ENCODE assay signal across 9 mouse cellular contexts in the genomic region with DNA sequence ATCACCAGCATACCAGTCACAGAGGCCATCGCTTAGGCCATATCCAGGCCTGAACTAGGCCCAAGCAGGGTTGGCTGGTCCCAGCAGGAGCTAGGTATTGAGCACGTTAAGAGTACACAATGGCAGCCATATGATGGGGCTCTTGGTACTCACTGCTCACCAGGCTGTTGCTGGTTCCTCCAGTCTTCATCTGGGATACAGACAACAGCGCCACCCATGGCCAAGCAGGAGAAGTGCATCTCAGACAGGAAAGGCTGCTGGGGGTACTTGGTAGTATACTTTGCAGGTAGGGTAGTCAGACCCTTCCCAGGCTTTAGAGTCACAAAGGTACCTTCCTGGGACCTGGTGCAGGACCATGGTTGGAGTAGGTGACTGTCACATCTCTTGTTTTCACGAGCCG.
A peak's percentile ranks its signal among the peaks of the same experiment; 100 is the strongest.
DNase-seq lines count a peak whose midpoint lies in the region; ATAC-seq and TF ChIP-seq lines count a peak whose summit lies in the region.
"Had no signal": no experiment of that assay in that cellular context is flagged by ENCODE, and none has a peak within 500 bp of the region (broad histone marks: within the 10 kb centered on the region; RNA-seq: fewer than 3 reads in every experiment).

No protein-coding gene starts in this region.

- H3K79me3 ChIP-seq in C2C12 (ENCODE audit: low read depth): no peaks in the 10 kb centered on the region

- H3ac ChIP-seq in C2C12 (ENCODE audit: control insufficient read depth, insufficient read length, low read depth): no peak overlapping the region

- H3K4me2 ChIP-seq in heart, postnatal 0 days (ENCODE audit: low read depth, low read length): no peak overlapping the region
- no peak overlapping the region for H3K4me2 ChIP-seq in heart, embryonic 11.5 days

- no peak overlapping the region for H3K27ac ChIP-seq in heart, postnatal 0 days (ENCODE audit: low read depth)
- no peak overlapping the region for H3K27ac ChIP-seq in heart, embryonic 11.5 days (ENCODE audit: low read depth, low read length)

- 76% methylated on average over 5 of the region's 5 CpGs for WGBS in heart, postnatal 0 days
- 67% methylated on average over 5 of the region's 5 CpGs for WGBS in heart, embryonic 11.5 days (ENCODE audit: insufficient replicate concordance)

- H3K4me3 ChIP-seq in heart, postnatal 0 days (ENCODE audit: low read depth, low read length): no peak overlapping the region
- H3K4me3 ChIP-seq in heart, embryonic 11.5 days (ENCODE audit: low read depth, low read length): no peak overlapping the region
- no peak overlapping the region for H3K4me3 ChIP-seq in C2C12 (ENCODE audit: insufficient read depth, poor library complexity, severe bottlenecking)

- H3K27me3 ChIP-seq in heart, postnatal 0 days (ENCODE audit: control insufficient read depth, insufficient read depth, low read length): no peaks in the 10 kb centered on the region
- H3K27me3 ChIP-seq in heart, embryonic 11.5 days (ENCODE audit: control insufficient read depth, insufficient read depth, low read length): 0 out of 2 replicates have a peak, but pooled peaks cover 2% of the 10 kb centered on the region
- no peaks in the 10 kb centered on the region for H3K27me3 ChIP-seq in C2C12 (ENCODE audit: control insufficient read depth, insufficient read depth, insufficient read length)

- peak; percentile 45 for TF ChIP-seq CTCF in heart, postnatal 0 days (IDR thresholded peaks at IDR 0.05; ENCODE audit: low read depth)
- TF ChIP-seq CTCF in C2C12 (IDR thresholded peaks at IDR 0.05; ENCODE audit: control insufficient read depth, insufficient read depth, insufficient read length): peak; percentile 36

- 0 out of 2 replicates have a peak, but pooled peaks cover 5% of the 10 kb centered on the region for H3K4me1 ChIP-seq in heart, postnatal 0 days (ENCODE audit: control insufficient read depth, insufficient read depth)
- H3K4me1 ChIP-seq in heart, embryonic 11.5 days (ENCODE audit: control insufficient read depth, insufficient read depth, low read length): peaks cover 13% of the 10 kb centered on the region

- no peak overlapping the region for H3K9ac ChIP-seq in heart, postnatal 0 days (replicated peaks; ENCODE audit: low read depth, low read length)
- no peak overlapping the region for H3K9ac ChIP-seq in heart, embryonic 11.5 days (ENCODE audit: low read depth, low read length)

- no peaks in the 10 kb centered on the region for H3K79me2 ChIP-seq in C2C12 (ENCODE audit: control insufficient read depth, insufficient read depth)

- TF ChIP-seq EP300 in heart, postnatal 0 days (IDR thresholded peaks at IDR 0.05; ENCODE audit: low read depth): no peak

- H3K9me3 ChIP-seq in heart, postnatal 0 days (replicated peaks; ENCODE audit: control insufficient read depth, low read length): no peaks in the 10 kb centered on the region
- H3K9me3 ChIP-seq in heart, embryonic 11.5 days (replicated peaks; ENCODE audit: control insufficient read depth, low read length): no peaks in the 10 kb centered on the region

- H3K36me3 ChIP-seq in heart, postnatal 0 days (replicated peaks; ENCODE audit: control insufficient read depth, insufficient read depth, low read length): no peaks in the 10 kb centered on the region
- H3K36me3 ChIP-seq in heart, embryonic 11.5 days (ENCODE audit: control insufficient read depth, insufficient read depth, low read length): no peaks in the 10 kb centered on the region
- no peaks in the 10 kb centered on the region for H3K36me3 ChIP-seq in C2C12 (ENCODE audit: control insufficient read depth, insufficient read depth)

- no peak for ATAC-seq in heart, postnatal 0 days (ENCODE audit: insufficient read depth, low read depth)
- ATAC-seq in heart, embryonic 11.5 days (replicated peaks; ENCODE audit: insufficient number of reproducible peaks, low FRiP score, low TSS enrichment): no peak
- ATAC-seq: forebrain, embryonic 14.5 days had no signal

- DNase-seq in heart, postnatal 0 days (ENCODE audit: low spot score): no peak
- DNase-seq in 416B (ENCODE audit: low read depth): peak; percentile 24
- peak; percentile 14 for DNase-seq in induced T-regulatory cell, adult 2 months (ENCODE audit: low read depth)
- DNase-seq in layer of hippocampus, adult 9-11 months: no peak
- no peak for DNase-seq in frontal cortex, postnatal 14 days (ENCODE audit: low spot score in 2 of 2)
- no peak for DNase-seq in Muller cell, postnatal 12 days (ENCODE audit: inconsistent ontology term)

TF ChIP-seq in C2C12, 6 proteins besides CTCF, POLR2A, EP300 and RAD21:
- TF ChIP-seq FOSL1 (IDR thresholded peaks at IDR 0.05; ENCODE audit: insufficient read depth, low read length, poor library complexity, severe bottlenecking) (no peak), USF1 (IDR thresholded peaks at IDR 0.05; ENCODE audit: low read depth) (no peak), CEBPB (IDR thresholded peaks at IDR 0.05; ENCODE audit: low read depth) (no peak), MAX (IDR thresholded peaks at IDR 0.05) (no peak), MYOD1 (IDR thresholded peaks at IDR 0.05; ENCODE audit: control insufficient read depth, insufficient read length, low read depth) (no peak), MYOG (IDR thresholded peaks at IDR 0.05; ENCODE audit: control insufficient read depth, extremely low read depth, insufficient read length) (no peak)

Comparison
In these comparisons a context has a peak if more than half of its experiments do, and no peak if none do; other contexts are left out.
1. DNase-seq: peak in 416B (single experiment) and induced T-regulatory cell, adult 2 months (single experiment); none in heart, postnatal 0 days (single experiment), layer of hippocampus, adult 9-11 months (single experiment), frontal cortex, postnatal 14 days (0 of 2) and Muller cell, postnatal 12 days (single experiment).